Mouse (Mus musculus) lung, adult 2 months (tissue): ENCODE measurements around the gene Rusc1. TPM values are rescaled to one million over a fixed set of nuclear protein-coding genes. Genes with fewer than 3 reads are reported as not detected.
A peak's percentile ranks its signal among the peaks of the same experiment; 100 is the strongest.
"Not testable (repeated sequence)": the region's sequence is repeated elsewhere in the genome, so short reads cannot be mapped to it uniquely, and the experiment has no call there.

ENCODE experiments used
- DNase-seq: peaks from one replicate; pipeline ENCODE4 v3.0.0; 2022
- H3K4me1 ChIP-seq: fragments of 200-500 bp; 2 replicates; pipeline ENCODE4 v1.6.1; 2011; ENCODE audit warnings: low read length; ENCODE audit not compliant: control insufficient read depth, insufficient read depth
- H3K4me3 ChIP-seq: fragments of 200-500 bp; replicated peaks from 2 replicates; pipeline ENCODE3; 2011; ENCODE audit warnings: low read depth, mild to moderate bottlenecking, control low read depth, low read length; ENCODE audit errors: extremely low read depth
- CTCF ChIP-seq: fragments of 200-500 bp; IDR thresholded peaks from 2 replicates; pipeline ENCODE4 v1.5.1; 2011; ENCODE audit warnings: mild to moderate bottlenecking, low read length, control low read depth; ENCODE audit not compliant: insufficient read depth
- POLR2A ChIP-seq: fragments of 200-500 bp; IDR thresholded peaks from 2 replicates; pipeline ENCODE4 v1.6.1; 2011; ENCODE audit warnings: low read depth, mild to moderate bottlenecking, control low read depth, low read length, borderline replicate concordance; ENCODE audit errors: extremely low read depth
- WGBS: fragments of 180-500 bp; shearing (Covaris S2); methylation state at CpG from one replicate; pipeline ENCODE4 v1.1.7; 2018; 5-methylcytosine and 5-hydroxymethylcytosine counted together
- polyA plus RNA-seq: library from polyadenylated mRNA; depleted of rRNA; stranded (reverse); fragments of >200 nt; gene quantifications from 2 replicates; pipeline ENCODE4 v1.2.3, GENCODE M21; 2012; rRNA removed

Gene Rusc1
- polyA plus RNA-seq, 1 experiment, result 61.3 TPM

DNA sequence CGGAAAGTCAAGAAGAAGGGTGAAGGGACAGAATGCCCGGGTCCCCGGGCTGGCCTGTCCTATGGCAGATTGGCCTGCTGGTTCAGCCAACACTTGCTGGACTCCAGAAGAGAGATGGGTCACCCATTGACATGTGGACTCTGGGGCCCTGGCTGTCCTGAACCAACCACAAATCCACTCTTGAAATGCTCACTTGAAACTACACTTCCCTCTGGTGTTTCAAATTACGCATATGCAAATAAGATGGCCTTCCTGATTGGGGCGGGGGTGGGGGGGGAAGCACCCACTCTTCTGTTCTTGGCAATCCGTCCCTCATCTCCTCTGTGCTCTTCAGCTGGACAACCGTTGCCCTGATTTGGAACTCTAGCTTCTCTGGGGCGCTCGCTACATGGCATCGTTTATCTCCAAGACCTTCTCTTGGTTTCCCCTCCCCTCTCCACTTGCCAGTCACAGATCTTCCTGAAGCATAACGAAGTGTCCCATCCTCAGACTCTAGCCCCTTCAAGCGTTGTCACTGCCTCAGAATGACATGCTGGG lies 8.4 kb downstream of the Rusc1 start:
- no peak for DNase-seq
- Histone ChIP-seq H3K4me3 (no peak overlapping the region), H3K4me1 (peaks cover 9% of the 10 kb centered on the region)
- TF ChIP-seq CTCF (no peak), POLR2A (no peak)
- WGBS, result 75% methylated on average over 12 of the region's 12 CpGs

DNA sequence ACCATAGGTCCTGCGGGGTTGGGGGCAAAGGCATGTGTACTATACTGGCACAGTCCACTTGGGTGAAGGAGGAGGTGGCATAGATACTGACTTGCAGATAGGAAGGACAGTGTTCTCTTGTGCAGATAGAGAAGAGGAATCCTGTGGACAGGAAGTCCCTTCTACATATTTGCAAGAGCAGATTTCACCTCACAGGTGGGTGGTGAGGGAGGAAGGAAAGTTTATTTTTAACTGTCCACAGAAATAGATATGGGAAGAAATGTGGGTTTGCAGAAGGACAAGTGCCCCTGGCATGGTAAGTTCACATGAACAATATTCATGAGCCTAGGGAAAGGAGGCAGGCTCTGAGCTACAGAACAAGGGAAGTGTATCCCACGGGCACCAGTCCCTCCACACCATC lies 9.0 kb downstream of the Rusc1 start:
- TF ChIP-seq POLR2A (no peak), CTCF (no peak)
- Histone ChIP-seq H3K4me1 (peaks cover 8% of the 10 kb centered on the region), H3K4me3 (no peak overlapping the region)
- DNase-seq, result no peak
- 75% methylated on average over 2 of the region's 2 CpGs for WGBS

DNA sequence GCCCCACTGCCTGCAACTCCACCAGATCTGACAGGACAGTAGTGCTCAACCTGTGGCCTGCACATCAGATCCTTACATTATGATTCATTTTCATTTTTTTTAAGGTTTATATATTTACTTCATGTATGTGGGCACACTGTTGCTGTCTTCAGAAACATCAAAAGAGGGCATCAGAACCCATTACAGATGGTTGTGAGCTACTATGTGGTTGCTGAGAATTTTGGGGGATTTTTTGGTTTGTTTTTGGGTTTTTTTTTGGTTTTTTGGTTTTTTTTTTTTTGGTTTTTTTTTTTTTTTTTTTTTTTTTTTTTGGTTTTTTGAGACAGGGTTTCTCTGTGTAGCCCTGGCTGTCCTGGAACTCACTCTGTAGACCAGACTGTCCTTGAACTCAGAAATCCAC lies 10.8 kb downstream of the Rusc1 start:
- not testable (repeated sequence) for H3K4me1 ChIP-seq

DNA sequence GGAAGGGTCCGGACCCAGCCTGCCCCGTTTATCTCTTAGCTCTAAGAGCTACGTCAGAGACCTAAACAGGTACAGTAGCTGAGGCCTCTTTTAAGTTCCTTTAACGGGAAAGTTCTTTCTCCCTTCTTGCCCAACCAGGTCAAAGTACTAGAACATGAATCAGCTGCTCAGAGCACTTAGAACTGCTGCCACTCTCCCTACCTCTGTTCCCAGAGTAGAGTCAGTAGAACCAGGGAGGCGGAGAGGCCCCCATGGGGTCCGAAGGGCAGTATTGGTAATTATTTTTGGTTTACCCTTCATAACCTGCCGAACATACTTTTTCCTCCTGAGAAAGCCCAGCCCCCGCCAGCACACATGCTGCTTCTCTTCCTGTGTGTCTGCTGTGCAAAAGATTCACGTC lies 15.7 kb downstream of the Rusc1 start:
- Histone ChIP-seq H3K4me1 (no peaks in the 10 kb centered on the region), H3K4me3 (no peak overlapping the region)
- 85% methylated on average over 9 of the region's 9 CpGs for WGBS
- no peak for TF ChIP-seq POLR2A
- TF ChIP-seq CTCF, result no peak
- DNase-seq, result no peak

More for the DNA sequence above, 10.8 kb downstream of the Rusc1 start:
- H3K4me3 ChIP-seq, DNase-seq: not testable (repeated sequence)

DNA sequence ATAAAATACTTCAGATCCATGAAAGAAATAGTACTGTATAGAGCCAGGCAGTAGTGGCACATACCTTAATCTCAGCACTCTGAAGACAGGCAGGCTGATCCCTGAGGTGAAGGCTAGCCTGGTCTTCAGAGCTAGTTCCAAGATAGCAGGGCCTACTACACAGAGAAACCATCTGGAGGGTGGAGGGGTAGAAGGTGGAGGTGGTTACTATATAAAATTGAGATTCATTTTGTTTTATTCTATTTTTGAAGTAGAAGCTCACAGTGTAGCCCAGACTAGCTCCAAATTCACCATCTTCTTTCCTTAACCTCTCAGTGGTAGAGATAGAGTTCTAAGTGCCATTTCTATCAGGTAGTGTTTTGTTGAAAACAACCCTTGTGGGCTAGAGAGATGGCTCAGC lies 25.8 kb downstream of the Rusc1 start:
- H3K4me1 ChIP-seq, result no peaks in the 10 kb centered on the region
- no peak overlapping the region for H3K4me3 ChIP-seq
- no peak for DNase-seq
- TF ChIP-seq POLR2A, result no peak
- TF ChIP-seq CTCF, result no peak

DNA sequence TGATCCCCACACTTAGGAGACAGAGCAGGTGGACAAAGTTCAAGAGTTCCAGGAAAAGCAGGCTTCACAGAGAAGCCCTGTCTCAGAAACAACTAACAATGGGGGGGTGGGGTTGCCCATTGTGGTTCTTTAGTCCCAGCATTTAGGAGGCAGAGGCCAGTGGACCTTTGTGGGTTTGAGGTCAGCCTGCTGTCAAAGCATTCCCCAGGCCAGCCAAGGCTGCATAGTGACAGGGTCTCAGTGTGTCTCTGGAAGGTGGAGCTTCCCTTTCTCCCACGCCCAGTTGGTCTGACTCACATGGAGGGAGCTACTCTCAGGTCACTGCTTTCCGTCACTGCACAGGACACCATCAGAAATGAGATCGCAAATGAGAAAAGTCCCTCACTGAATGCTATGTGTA lies 31.4 kb downstream of the Rusc1 start:
- 85% methylated on average over 3 of the region's 3 CpGs for WGBS
- DNase-seq, result no peak
- TF ChIP-seq CTCF (no peak), POLR2A (no peak)
- no peak overlapping the region for H3K4me3 ChIP-seq
- no peaks in the 10 kb centered on the region for H3K4me1 ChIP-seq

DNA sequence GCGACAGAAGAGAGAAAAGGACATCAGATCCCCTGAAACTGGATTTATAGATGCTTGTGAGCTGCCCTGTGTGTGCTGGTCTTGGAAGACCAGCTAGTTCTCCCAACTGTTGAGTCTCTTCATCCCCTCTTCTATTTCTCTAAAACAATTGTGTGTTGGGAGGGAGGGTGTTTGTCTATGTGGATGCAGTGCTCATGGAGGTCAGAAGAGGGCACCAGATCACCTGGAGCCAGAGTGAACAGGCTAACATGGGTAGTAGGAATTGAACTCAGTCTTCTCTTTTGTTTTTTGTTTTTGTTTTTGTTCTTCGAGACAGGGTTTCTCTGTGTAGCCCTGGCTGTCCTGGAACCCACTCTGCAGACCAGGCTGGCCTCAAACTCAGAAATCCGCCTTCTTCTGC lies 34.3 kb downstream of the Rusc1 start:
- no peaks in the 10 kb centered on the region for H3K4me1 ChIP-seq
- WGBS, result 85% methylated on average over 3 of the region's 3 CpGs
- peak; percentile 15 for DNase-seq
- no peak overlapping the region for H3K4me3 ChIP-seq
- TF ChIP-seq CTCF, result peak; percentile 65
- no peak for TF ChIP-seq POLR2A

DNA sequence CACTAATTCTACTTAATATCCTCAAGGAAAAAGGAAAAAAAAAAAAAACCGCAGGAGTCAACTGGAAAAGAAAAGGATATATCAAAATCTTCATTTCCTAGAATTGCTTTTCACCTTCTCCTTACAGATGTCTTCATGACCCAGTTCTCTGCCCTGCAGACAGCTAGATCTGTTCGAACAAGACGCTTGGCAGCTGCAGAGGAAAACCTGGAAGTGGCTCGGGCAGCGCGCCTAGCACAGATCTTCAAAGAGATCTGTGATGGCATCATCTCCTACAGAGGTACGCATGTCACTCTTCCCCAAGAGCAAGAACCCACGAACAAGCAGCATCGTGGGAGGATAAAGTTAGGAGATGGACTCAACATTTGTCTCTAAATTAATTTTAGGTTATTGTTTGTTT lies 34.8 kb downstream of the Rusc1 start:
- no peak for DNase-seq
- Histone ChIP-seq H3K4me3 (no peak overlapping the region), H3K4me1 (no peaks in the 10 kb centered on the region)
- whole genome bisulfite sequencing, result 92% methylated on average over 9 of the region's 9 CpGs
- no peak for TF ChIP-seq POLR2A

DNA sequence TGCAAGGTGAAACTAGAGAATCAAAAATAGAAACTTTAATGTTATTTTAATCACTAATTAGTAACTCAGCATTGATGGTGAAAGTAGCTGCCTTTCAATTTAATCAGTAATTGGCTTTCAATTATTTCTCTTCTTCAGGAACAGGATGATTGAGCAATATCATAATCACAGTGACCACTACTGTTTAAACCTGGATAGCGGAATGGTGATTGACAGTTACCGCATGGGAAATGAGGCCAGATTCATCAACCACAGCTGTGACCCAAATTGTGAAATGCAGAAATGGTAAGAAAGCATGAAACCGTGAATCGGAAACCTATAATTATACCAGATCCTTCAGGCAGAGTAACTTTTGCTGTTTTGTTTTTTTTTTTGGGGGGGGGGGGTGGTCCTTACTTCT lies 49.8 kb downstream of the Rusc1 start:
- H3K4me3 ChIP-seq, result no peak overlapping the region
- WGBS, result 86% methylated on average over 4 of the region's 4 CpGs
- TF ChIP-seq CTCF, result no peak
- TF ChIP-seq POLR2A, result no peak
- H3K4me1 ChIP-seq, result no peaks in the 10 kb centered on the region
- no peak for DNase-seq

Other genes with a start within 250 kb of the Rusc1 start
- gene Msto1, start 179.3 kb downstream of the Rusc1 start, polyA plus RNA-seq, result 24.7 and 33.7 TPM in 2 replicates
- gene Ash1l, start 142.7 kb downstream of the Rusc1 start, polyA plus RNA-seq, result 7.4 and 11.7 TPM in 2 replicates
- 23.5 and 28.9 TPM in 2 replicates for gene Dap3, start 142.1 kb downstream of the Rusc1 start, polyA plus RNA-seq
- not detected in 2 replicates for gene Gm43738, start 7.8 kb upstream of the Rusc1 start, polyA plus RNA-seq
- gene Fdps, start 8.6 kb upstream of the Rusc1 start, polyA plus RNA-seq, result 81.2 and 128 TPM in 2 replicates
- 0.94 and 1.1 TPM in 2 replicates for gene Pklr, start 42.8 kb upstream of the Rusc1 start, polyA plus RNA-seq
- 0.33 and 0.67 TPM in 2 replicates for gene Hcn3, start 66.9 kb upstream of the Rusc1 start, polyA plus RNA-seq
- gene Clk2, start 71.5 kb upstream of the Rusc1 start, polyA plus RNA-seq, result 55.4 and 67.8 TPM in 2 replicates
- 123 and 127 TPM in 2 replicates for gene Scamp3, start 84.2 kb upstream of the Rusc1 start, polyA plus RNA-seq
- gene Fam189b, start 89.8 kb upstream of the Rusc1 start, polyA plus RNA-seq, result 36.7 and 39.0 TPM in 2 replicates
- 56.4 and 94.2 TPM in 2 replicates for gene Gba, start 109.6 kb upstream of the Rusc1 start, polyA plus RNA-seq
- gene Thbs3, start 121.9 kb upstream of the Rusc1 start, polyA plus RNA-seq, result 134 and 139 TPM in 2 replicates
- gene Mtx1, start 133.8 kb upstream of the Rusc1 start, polyA plus RNA-seq, result 107 and 110 TPM in 2 replicates
- 294 and 354 TPM in 2 replicates for gene Muc1, start 135.7 kb upstream of the Rusc1 start, polyA plus RNA-seq
- 189 and 252 TPM in 2 replicates for gene Krtcap2, start 152.7 kb upstream of the Rusc1 start, polyA plus RNA-seq
- 11.0 and 11.8 TPM in 2 replicates for gene Trim46, start 153.0 kb upstream of the Rusc1 start, polyA plus RNA-seq
- 411 and 476 TPM in 2 replicates for gene Dpm3, start 166.0 kb upstream of the Rusc1 start, polyA plus RNA-seq
- gene Slc50a1, start 177.3 kb upstream of the Rusc1 start, polyA plus RNA-seq, result 228 and 297 TPM in 2 replicates
- 132 and 134 TPM in 2 replicates for gene Efna1, start 187.8 kb upstream of the Rusc1 start, polyA plus RNA-seq
- 4.1 and 20.3 TPM in 2 replicates for gene Efna3, start 229.7 kb upstream of the Rusc1 start, polyA plus RNA-seq
- 7.3 and 9.3 TPM in 2 replicates for gene Efna4, start 244.7 kb upstream of the Rusc1 start, polyA plus RNA-seq